Mouse (Mus musculus) MEL (cell line): ENCODE data around the gene Bbof1.

Experiments used
- CHD2 ChIP-seq: IDR thresholded peaks from 2 replicates; pipeline ENCODE4 v1.6.1; 2011; ENCODE audit warnings: low read length, improper control_type of control experiment
- CTCF ChIP-seq, 3 experiments: IDR thresholded peaks in 2 of 3; conservative IDR thresholded peaks in 1 of 3; 2 replicates each; pipeline ENCODE4 v1.5.1; 2011 to 2012; ENCODE audit warnings: low read length in 3 of 3, low read depth in 2 of 3, mild to moderate bottlenecking in 2 of 3, improper control_type of control experiment in 1 of 3, inconsistent platforms in 1 of 3, mixed read lengths in 1 of 3, moderate library complexity in 1 of 3; ENCODE audit not compliant: control insufficient read depth in 1 of 3, insufficient read depth in 1 of 3, poor library complexity in 1 of 3, severe bottlenecking in 1 of 3
- ELF1 ChIP-seq: IDR thresholded peaks from 2 replicates; pipeline ENCODE4 v1.6.1; 2014; ENCODE audit warnings: low read depth, mild to moderate bottlenecking, inconsistent platforms, low read length, improper control_type of control experiment, moderate library complexity
- EP300 ChIP-seq, 2 experiments: IDR thresholded peaks; 2 replicates each; pipeline ENCODE4 v1.6.1; 2011; ENCODE audit warnings: improper control_type of control experiment in 2 of 2, low read length in 2 of 2, low read depth in 1 of 2, mild to moderate bottlenecking in 1 of 2
- HCFC1 ChIP-seq: IDR thresholded peaks from 2 replicates; pipeline ENCODE4 v1.6.1; 2012; ENCODE audit warnings: low read depth, mild to moderate bottlenecking, inconsistent platforms, low read length, improper control_type of control experiment, moderate library complexity
- MAZ ChIP-seq: IDR thresholded peaks from 2 replicates; pipeline ENCODE4 v1.6.1; 2012; ENCODE audit warnings: low read depth, mild to moderate bottlenecking, inconsistent platforms, low read length, improper control_type of control experiment
- NELFE ChIP-seq: IDR thresholded peaks from 2 replicates; pipeline ENCODE4 v1.6.1; 2011; ENCODE audit warnings: low read depth, low read length, improper control_type of control experiment
- POLR2AphosphoS2 ChIP-seq: IDR thresholded peaks from 2 replicates; pipeline ENCODE4 v1.6.1; 2011; ENCODE audit warnings: low read length, improper control_type of control experiment

DNA sequence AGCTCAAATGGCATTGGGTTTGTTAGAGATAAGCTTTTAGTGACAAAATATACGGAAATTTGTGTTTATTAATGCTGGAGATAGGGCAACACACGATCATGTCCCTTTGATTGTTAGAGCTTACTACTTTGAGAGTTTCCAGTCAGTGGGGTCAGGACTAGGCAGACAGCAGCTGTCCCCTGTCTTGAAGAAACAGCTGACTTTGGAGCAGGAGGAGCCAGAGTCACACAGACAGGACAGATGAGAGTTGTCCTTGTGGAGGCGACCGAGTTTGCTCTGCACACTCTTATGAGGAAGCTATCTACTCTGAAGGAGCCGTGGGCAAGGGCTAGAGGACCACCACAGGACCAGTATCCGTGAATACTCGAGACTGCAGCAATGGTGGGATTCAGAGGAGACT is 70.1 kb downstream of the Bbof1 start:
- TF ChIP-seq EP300 (IDR thresholded peaks at IDR 0.05; ENCODE audit: low read depth in 1 of 2, low read length in 2 of 2) (no peak), CTCF (IDR thresholded peaks at IDR 0.05 in 2 of 3, conservative IDR thresholded peaks at IDR 0.05 in 1 of 3; ENCODE audit: control insufficient read depth in 1 of 3, insufficient read depth in 1 of 3, low read depth in 2 of 3, low read length in 3 of 3, poor library complexity in 1 of 3, severe bottlenecking in 1 of 3) (no peak), MAZ (no peak), HCFC1 (no peak), CHD2 (no peak), POLR2AphosphoS2 (no peak), NELFE (no peak), ELF1 (no peak)
